Mouse (Mus musculus): ENCODE data around the gene Ufm1. TPM values are rescaled to one million over a fixed set of nuclear protein-coding genes. Genes with fewer than 3 reads are reported as not detected.

Gene Ufm1
- 88.6 and 96.5 TPM in 2 replicates for polyA plus RNA-seq (2015; fragmentation: Nextera tagmentation; extraction: Ambion mirVana)

DNA sequence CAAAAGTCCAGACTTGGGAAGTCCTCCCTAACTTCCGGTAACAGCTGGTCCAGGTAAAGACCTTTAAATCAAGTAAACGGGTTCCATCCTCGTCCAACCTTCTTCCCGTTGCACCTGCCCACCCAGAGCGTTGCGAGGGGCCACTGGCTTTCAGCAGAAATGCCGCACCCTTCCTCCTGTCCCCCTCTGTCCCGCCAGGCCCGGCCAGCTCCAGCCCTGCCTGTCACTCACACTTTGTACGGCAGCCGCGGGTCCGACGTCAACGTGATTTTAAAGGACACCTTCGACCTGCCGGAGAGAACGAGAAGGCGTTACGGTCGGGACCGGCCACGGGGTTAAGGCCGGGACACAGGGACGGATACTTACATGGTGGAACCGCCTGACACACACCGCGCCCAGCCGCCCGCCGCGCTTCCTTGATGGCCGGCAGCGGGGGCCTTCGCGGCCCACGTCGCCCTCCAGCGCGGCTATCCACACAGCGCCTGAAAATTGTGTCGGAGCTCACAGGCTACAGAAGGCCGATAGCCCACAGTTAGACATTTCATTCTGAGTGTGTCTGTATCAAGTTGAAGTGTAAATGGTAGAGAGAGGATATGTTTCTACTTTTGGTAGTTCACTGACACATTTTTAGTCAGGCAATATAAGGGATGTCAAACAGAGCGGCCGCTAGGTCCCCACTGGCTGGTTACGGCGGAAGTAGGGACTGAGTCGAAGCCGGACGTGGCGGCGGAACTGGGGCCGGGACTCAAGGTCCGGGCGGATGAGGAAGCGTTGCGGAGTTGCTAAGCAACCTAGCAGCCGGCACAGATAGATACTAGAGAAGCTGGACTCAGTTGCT lies at the start of gene Ufm1:
TSS of gene Ufm1 (minus strand) at position 448 of the 838 bp plus-strand sequence.
- peak within 1 kb of the TSS; percentile 92 for H3K4me2 ChIP-seq (ENCODE audit: low read length)
- H3K9ac ChIP-seq (ENCODE audit: low read depth, low read length), result peak within 1 kb of the TSS; percentile 76
- H3K36me3 ChIP-seq (ENCODE audit: control insufficient read depth, insufficient read depth, low read length), result peaks cover 7% of the 10 kb centered on the region
- H3K9me3 ChIP-seq (replicated peaks; ENCODE audit: control insufficient read depth, low read length, poor library complexity, severe bottlenecking), result no peaks in the 10 kb centered on the region
- peak within 1 kb of the TSS; percentile 60 for H3K4me3 ChIP-seq (ENCODE audit: low read depth, low read length)
- WGBS, result under 1% methylated on average over 58 of the region's 58 CpGs
- H3K27ac ChIP-seq (ENCODE audit: low read length), result peak within 1 kb of the TSS; percentile 54; the same call in 1 of the 2 replicates
- peaks cover 12% of the 10 kb centered on the region for H3K4me1 ChIP-seq (ENCODE audit: control insufficient read depth, insufficient read depth, low read length)
- no peaks in the 10 kb centered on the region for H3K27me3 ChIP-seq (ENCODE audit: control insufficient read depth, insufficient read depth, low read depth, low read length)
- ATAC-seq, result peak; percentile 100

DNA sequence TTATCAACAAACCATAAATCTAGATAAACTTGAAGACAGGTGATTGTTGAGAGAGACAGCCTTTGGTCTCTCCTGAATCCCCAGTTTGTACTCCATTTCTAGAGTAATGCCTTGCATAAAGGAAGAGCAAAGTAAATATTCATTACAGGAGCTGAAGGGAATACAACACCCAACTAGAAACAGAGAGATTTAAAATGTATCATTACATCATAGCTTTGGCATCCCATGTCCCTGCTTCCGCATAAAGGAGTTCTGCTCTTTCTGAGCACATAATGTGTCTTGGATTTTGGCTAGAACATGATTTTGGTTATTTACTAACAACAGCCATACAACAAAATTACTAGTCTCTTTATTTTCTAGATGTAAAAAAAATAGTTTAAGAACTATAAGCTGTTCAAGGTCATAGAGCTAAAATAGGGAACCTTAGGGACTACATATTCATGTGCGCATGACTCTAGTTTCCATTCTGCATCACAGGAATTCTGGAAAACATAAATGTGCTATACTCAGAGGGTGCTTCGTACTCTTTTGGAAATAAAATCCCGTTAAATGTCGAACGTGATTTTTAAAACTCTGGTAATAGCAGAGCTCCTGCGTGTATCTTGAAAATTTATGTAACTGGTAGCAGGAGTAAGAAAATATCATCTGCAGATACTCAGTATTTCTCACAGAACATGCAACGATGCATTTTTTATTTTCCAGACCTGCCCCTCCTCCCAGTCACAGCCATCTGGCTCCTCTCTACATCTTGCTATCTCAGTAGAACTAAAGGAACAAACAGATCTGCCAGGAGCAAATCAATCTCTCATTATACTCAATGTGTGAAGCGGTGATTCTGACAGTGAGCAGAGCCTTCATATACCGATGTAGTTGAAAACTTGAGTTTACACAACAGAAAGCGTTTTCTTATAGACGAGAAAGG lies 27.2 kb upstream of the Ufm1 start:
- Histone ChIP-seq H3K27ac (ENCODE audit: low read length) (no peak overlapping the region), H3K4me1 (ENCODE audit: control insufficient read depth, insufficient read depth, low read length) (no peaks in the 10 kb centered on the region), H3K4me3 (ENCODE audit: low read depth, low read length) (no peak overlapping the region), H3K27me3 (ENCODE audit: control insufficient read depth, insufficient read depth, low read depth, low read length) (no peaks in the 10 kb centered on the region), H3K4me2 (ENCODE audit: low read length) (no peak overlapping the region), H3K9me3 (replicated peaks; ENCODE audit: control insufficient read depth, low read length, poor library complexity, severe bottlenecking) (no peaks in the 10 kb centered on the region), H3K36me3 (ENCODE audit: control insufficient read depth, insufficient read depth, low read length) (no peaks in the 10 kb centered on the region), H3K9ac (ENCODE audit: low read depth, low read length) (no peak overlapping the region)
- WGBS, result 88% methylated on average over 12 of the region's 12 CpGs
- no peak for ATAC-seq

DNA sequence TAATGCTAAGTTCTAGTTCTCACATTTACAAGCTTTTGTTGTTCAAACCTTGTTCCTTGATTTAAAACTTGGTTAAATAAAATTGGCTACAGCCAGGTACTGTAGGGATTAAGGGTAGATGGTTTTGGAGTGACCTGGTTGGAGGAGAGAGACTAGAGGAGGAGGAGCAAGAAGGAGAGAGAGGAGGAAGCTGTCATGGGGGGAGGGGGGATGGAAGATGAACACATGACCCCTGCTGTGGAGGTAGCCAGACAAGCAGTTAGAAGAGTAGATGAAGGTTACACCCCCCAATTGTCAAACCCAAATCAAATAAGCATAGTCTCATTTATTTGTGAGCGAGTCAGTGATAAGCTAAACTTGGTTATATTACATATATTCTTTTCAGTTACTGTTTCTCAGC lies 8.0 kb upstream of the Ufm1 start:
- Histone ChIP-seq H3K4me3 (ENCODE audit: low read depth, low read length) (no peak overlapping the region), H3K4me2 (ENCODE audit: low read length) (no peak overlapping the region), H3K27ac (ENCODE audit: low read length) (no peak overlapping the region), H3K9ac (ENCODE audit: low read depth, low read length) (no peak overlapping the region), H3K4me1 (ENCODE audit: control insufficient read depth, insufficient read depth, low read length) (no peaks in the 10 kb centered on the region), H3K27me3 (ENCODE audit: control insufficient read depth, insufficient read depth, low read depth, low read length) (no peaks in the 10 kb centered on the region), H3K9me3 (replicated peaks; ENCODE audit: control insufficient read depth, low read length, poor library complexity, severe bottlenecking) (no peaks in the 10 kb centered on the region), H3K36me3 (ENCODE audit: control insufficient read depth, insufficient read depth, low read length) (no peaks in the 10 kb centered on the region)
- WGBS, result 90% methylated on average over 1 of the region's 1 CpGs
- no peak for ATAC-seq

DNA sequence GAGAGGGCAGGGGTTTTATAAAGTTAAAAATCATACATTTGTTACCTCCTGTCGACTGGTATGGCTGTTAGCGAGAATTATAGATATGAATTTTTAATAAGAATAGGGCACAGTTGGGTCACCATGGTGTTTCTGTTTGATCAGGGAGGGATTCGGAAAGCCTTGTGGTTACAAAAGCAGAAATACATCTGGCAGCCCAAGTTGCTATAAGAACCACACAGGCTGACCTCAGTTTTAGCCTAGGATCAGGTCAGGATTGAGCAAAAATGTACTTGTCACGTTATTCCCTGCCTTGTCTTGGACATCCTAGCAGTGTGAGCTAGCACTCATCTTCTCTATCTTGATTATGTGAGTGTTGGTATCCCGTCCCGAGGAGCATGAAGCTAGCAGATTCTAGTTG lies 6.9 kb upstream of the Ufm1 start:
- H3K27ac ChIP-seq (ENCODE audit: low read length), result no peak overlapping the region
- ATAC-seq, result no peak
- H3K9me3 ChIP-seq (replicated peaks; ENCODE audit: control insufficient read depth, low read length, poor library complexity, severe bottlenecking), result no peaks in the 10 kb centered on the region
- 85% methylated on average over 6 of the region's 6 CpGs for WGBS
- no peaks in the 10 kb centered on the region for H3K4me1 ChIP-seq (ENCODE audit: control insufficient read depth, insufficient read depth, low read length)
- no peak overlapping the region for H3K4me3 ChIP-seq (ENCODE audit: low read depth, low read length)
- H3K36me3 ChIP-seq (ENCODE audit: control insufficient read depth, insufficient read depth, low read length), result no peaks in the 10 kb centered on the region
- H3K4me2 ChIP-seq (ENCODE audit: low read length), result no peak overlapping the region
- H3K27me3 ChIP-seq (ENCODE audit: control insufficient read depth, insufficient read depth, low read depth, low read length), result no peaks in the 10 kb centered on the region
- H3K9ac ChIP-seq (ENCODE audit: low read depth, low read length), result no peak overlapping the region

DNA sequence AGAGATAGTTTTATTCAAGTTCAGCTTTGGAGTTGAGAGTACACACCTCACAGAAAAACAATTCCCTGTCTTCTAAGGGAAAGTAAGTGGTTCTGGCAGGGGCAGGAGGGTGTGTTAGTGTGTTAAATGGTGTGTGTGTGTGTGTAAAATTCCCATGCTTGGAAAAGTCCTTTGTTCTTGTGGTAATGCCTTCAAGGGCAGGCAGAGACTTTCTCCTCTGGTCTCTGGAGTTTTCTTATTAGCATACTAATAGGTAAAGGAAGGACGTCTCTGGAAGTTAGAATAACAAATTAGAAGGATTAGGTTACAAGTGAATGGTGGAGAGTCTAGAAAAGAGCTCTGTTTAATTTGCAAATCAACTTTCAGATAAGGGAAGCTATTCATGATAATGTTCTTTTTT lies 5.6 kb upstream of the Ufm1 start:
- H3K27ac ChIP-seq (ENCODE audit: low read length), result no peak overlapping the region
- H3K27me3 ChIP-seq (ENCODE audit: control insufficient read depth, insufficient read depth, low read depth, low read length), result no peaks in the 10 kb centered on the region
- no peaks in the 10 kb centered on the region for H3K9me3 ChIP-seq (replicated peaks; ENCODE audit: control insufficient read depth, low read length, poor library complexity, severe bottlenecking)
- 0 out of 2 replicates have a peak, but pooled peaks have one; percentile 14 for ATAC-seq
- H3K4me3 ChIP-seq (ENCODE audit: low read depth, low read length), result no peak overlapping the region
- WGBS, result 5% methylated on average over 1 of the region's 1 CpGs
- no peak overlapping the region for H3K4me2 ChIP-seq (ENCODE audit: low read length)
- H3K36me3 ChIP-seq (ENCODE audit: control insufficient read depth, insufficient read depth, low read length), result no peaks in the 10 kb centered on the region
- H3K9ac ChIP-seq (ENCODE audit: low read depth, low read length), result no peak overlapping the region
- H3K4me1 ChIP-seq (ENCODE audit: control insufficient read depth, insufficient read depth, low read length), result peaks cover 3% of the 10 kb centered on the region

DNA sequence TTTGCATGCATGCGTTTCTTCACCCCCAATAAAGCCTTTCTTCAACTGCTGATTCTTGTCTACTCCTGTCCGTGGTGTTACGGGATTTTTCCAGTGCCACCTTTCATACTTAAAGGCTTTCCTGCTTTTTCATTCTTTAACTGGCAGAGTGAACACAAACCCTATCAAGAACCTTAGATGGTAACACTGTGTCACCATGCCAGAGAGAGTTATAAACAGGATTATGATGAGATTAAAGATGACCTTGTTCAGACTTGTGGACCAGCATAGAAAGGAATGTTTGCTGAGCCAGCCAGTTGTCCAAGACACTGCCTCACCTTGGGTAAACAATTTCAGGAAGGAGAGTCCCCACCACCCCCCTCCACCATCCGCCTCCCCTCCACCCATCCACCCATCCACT lies 4.6 kb upstream of the Ufm1 start:
- H3K9me3 ChIP-seq (replicated peaks; ENCODE audit: control insufficient read depth, low read length, poor library complexity, severe bottlenecking), result no peaks in the 10 kb centered on the region
- H3K4me1 ChIP-seq (ENCODE audit: control insufficient read depth, insufficient read depth, low read length), result peaks cover 3% of the 10 kb centered on the region
- no peaks in the 10 kb centered on the region for H3K27me3 ChIP-seq (ENCODE audit: control insufficient read depth, insufficient read depth, low read depth, low read length)
- H3K4me3 ChIP-seq (ENCODE audit: low read depth, low read length), result no peak overlapping the region
- H3K27ac ChIP-seq (ENCODE audit: low read length), result no peak overlapping the region
- no peak overlapping the region for H3K4me2 ChIP-seq (ENCODE audit: low read length)
- no peak for ATAC-seq
- H3K9ac ChIP-seq (ENCODE audit: low read depth, low read length), result no peak overlapping the region
- WGBS, result 85% methylated on average over 3 of the region's 4 CpGs
- H3K36me3 ChIP-seq (ENCODE audit: control insufficient read depth, insufficient read depth, low read length), result no peaks in the 10 kb centered on the region

DNA sequence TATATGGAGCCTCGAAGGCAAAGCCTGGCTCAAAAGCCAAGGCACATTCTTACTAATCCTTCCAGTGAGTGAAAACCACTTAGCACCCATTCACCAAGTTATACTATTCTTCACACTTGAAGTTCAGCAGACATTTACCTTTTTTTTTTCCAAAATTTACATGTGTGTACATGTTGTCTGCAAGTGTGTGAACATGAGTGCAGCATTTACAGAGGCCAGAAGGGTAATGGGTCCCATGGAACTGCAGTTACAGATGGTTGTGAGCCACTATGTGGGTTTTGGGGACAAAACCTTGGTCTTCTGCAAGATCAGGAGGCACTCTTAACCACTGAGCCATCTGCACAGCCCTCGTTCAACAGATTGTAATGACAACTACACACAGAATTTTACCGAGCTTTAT lies 8.8 kb downstream of the Ufm1 start:
- no peak for ATAC-seq
- WGBS, result 90% methylated on average over 3 of the region's 3 CpGs

DNA sequence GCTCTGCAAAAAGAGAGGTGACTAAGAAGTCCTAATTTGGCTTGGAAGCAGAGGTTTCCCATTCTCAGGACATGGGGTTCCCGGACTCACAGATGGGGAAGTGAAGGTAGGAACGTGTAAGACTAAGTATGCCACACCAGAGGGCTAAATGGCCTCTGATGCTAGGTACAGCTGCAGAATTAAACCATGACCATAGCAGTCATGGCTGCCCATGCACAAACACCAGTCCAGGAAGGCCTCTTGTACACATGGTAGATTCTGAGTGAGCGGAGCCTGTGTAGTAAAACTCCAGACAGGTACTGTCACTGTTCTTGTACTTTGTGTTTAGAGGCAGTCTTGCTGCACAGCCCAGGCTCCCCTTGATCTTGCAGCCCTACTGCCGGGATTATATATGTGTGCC lies 9.4 kb downstream of the Ufm1 start:
- H3K27me3 ChIP-seq (ENCODE audit: control insufficient read depth, insufficient read depth, low read depth, low read length), result no peaks in the 10 kb centered on the region
- no peaks in the 10 kb centered on the region for H3K4me1 ChIP-seq (ENCODE audit: control insufficient read depth, insufficient read depth, low read length)
- H3K9me3 ChIP-seq (replicated peaks; ENCODE audit: control insufficient read depth, low read length, poor library complexity, severe bottlenecking), result no peaks in the 10 kb centered on the region
- WGBS, result 88% methylated on average over 4 of the region's 4 CpGs
- peaks cover 2% of the 10 kb centered on the region; the same call in 1 of the 2 replicates for H3K36me3 ChIP-seq (ENCODE audit: control insufficient read depth, insufficient read depth, low read length)
- no peak overlapping the region for H3K4me2 ChIP-seq (ENCODE audit: low read length)
- no peak overlapping the region for H3K4me3 ChIP-seq (ENCODE audit: low read depth, low read length)
- no peak overlapping the region for H3K9ac ChIP-seq (ENCODE audit: low read depth, low read length)
- no peak for ATAC-seq
- no peak overlapping the region for H3K27ac ChIP-seq (ENCODE audit: low read length)

More for the DNA sequence above, 8.8 kb downstream of the Ufm1 start:
- no peaks in the 10 kb centered on the region for H3K27me3 ChIP-seq (ENCODE audit: control insufficient read depth, insufficient read depth, low read depth, low read length)
- no peak overlapping the region for H3K4me2 ChIP-seq (ENCODE audit: low read length)
- no peak overlapping the region for H3K4me3 ChIP-seq (ENCODE audit: low read depth, low read length)
- peaks cover 2% of the 10 kb centered on the region; the same call in 1 of the 2 replicates for H3K36me3 ChIP-seq (ENCODE audit: control insufficient read depth, insufficient read depth, low read length)
- no peak overlapping the region for H3K9ac ChIP-seq (ENCODE audit: low read depth, low read length)
- no peaks in the 10 kb centered on the region for H3K9me3 ChIP-seq (replicated peaks; ENCODE audit: control insufficient read depth, low read length, poor library complexity, severe bottlenecking)
- no peak overlapping the region for H3K27ac ChIP-seq (ENCODE audit: low read length)
- no peaks in the 10 kb centered on the region for H3K4me1 ChIP-seq (ENCODE audit: control insufficient read depth, insufficient read depth, low read length)

DNA sequence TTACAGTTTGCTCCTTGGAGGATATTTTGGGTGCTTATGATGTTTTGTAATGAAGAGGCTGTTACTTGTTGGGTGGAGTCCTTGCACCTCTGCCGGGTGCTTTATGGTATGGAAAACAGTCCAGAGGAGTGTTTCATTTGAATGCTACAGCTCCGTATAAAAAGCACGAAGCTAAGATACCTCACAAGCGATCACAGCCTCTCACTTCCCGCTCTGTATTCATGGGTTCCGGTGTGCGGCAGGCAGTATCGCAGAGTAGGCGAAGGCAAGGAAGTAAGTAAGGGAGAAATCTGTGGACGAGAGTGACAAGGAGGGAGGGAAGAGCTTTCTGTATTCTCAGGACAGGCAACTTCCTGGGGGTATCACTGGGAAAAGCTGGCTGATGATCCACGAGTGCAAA lies 15.4 kb downstream of the Ufm1 start:
- H3K4me2 ChIP-seq (ENCODE audit: low read length), result no peak overlapping the region
- no peak for ATAC-seq
- no peaks in the 10 kb centered on the region for H3K27me3 ChIP-seq (ENCODE audit: control insufficient read depth, insufficient read depth, low read depth, low read length)
- H3K9ac ChIP-seq (ENCODE audit: low read depth, low read length), result no peak overlapping the region
- no peaks in the 10 kb centered on the region for H3K9me3 ChIP-seq (replicated peaks; ENCODE audit: control insufficient read depth, low read length, poor library complexity, severe bottlenecking)
- H3K4me1 ChIP-seq (ENCODE audit: control insufficient read depth, insufficient read depth, low read length), result no peaks in the 10 kb centered on the region
- no peaks in the 10 kb centered on the region for H3K36me3 ChIP-seq (ENCODE audit: control insufficient read depth, insufficient read depth, low read length)
- H3K4me3 ChIP-seq (ENCODE audit: low read depth, low read length), result no peak overlapping the region
- 85% methylated on average over 11 of the region's 11 CpGs for WGBS
- no peak overlapping the region for H3K27ac ChIP-seq (ENCODE audit: low read length)

Measured in midbrain, embryonic 16.5 days (tissue).